Mouse (Mus musculus) megakaryocyte, adult 5-6 weeks (primary cell): ENCODE measurements around the gene Orai2. TPM values are rescaled to one million over a fixed set of nuclear protein-coding genes. Genes with fewer than 3 reads are reported as not detected.
"Not testable (repeated sequence)": the region's sequence is repeated elsewhere in the genome, so short reads cannot be mapped to it uniquely, and the experiment has no call there.

Experiments used
- ATAC-seq: 2 replicates; pipeline ENCODE4 v1.8.0; 2016; ENCODE audit warnings: mild to moderate bottlenecking, inconsistent platforms; ENCODE audit not compliant: poor library complexity, severe bottlenecking
- total RNA-seq, 2 experiments: library from RNA; stranded (forward) in 1 of 2; stranded (reverse) in 1 of 2; fragments of 153-499, 151-499 nt in 1 of 2; fragments of 221-1000, 200-1000 nt in 1 of 2; gene quantifications; 2 replicates each; pipeline versions ENCODE4 v1.2.3 to v1.2.4; 2015 to 2017

Orai2 gene
- total RNA-seq, 2 experiments from 2014 or later = 26.1 to 42.8 TPM

DNA sequence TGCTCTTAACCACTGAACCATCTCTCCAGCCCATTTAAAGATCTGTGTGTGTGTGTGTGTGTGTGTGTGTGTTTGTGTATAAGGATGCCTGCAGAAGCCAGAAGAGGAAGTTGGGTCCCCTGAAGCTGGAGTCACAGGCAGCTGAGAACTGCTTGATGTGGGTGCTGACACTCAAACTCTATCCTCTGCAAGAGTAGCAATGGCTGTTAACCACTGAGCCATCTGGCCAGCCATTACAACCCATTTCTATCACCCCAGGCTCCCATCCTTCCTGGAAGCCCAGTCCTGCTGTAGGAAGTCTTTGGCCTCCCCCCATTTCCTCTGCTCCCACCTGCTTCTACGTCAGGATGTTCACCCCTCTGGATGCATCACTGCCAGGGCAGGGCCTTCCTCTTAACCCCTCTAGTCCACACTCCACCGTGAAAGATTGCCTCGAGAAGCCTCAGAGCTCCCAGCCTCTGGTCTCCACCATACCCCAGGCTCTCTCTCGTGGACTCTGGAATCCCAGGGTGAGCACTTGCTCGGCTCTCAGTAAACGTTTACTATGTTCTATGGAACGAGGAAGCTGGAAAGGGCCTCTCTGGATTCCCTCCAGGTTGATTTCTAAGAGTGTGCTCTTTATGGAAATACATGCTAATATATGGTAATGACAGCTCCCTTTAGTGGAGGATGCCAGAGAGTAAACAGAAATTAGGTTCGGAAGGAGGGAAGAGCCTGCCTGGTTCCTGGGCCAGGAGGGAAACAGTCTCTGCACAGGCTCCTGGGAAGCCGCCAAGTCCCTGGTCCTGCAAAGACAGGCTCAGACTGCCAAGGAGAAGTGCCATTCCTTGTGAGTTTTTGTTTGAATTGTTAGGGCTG, 3.3 kb upstream of the Orai2 start:
- ATAC-seq = no peak

GRCm38 (mm10) chr5:136172939-136173338, 2.4 kb upstream of the Orai2 start:
- no peak for ATAC-seq

- peak; percentile 71 for ATAC-seq
Observed at GRCm38 (mm10) chr5:136171363-136172341, 1.1 kb upstream of the Orai2 start.

GRCm38 (mm10) chr5:136169626-136170511, 644 bp downstream of the Orai2 start:
- peak; percentile 43 for ATAC-seq

GRCm38 (mm10) chr5:136168071-136168470, 2.4 kb downstream of the Orai2 start:
- ATAC-seq = no peak

DNA sequence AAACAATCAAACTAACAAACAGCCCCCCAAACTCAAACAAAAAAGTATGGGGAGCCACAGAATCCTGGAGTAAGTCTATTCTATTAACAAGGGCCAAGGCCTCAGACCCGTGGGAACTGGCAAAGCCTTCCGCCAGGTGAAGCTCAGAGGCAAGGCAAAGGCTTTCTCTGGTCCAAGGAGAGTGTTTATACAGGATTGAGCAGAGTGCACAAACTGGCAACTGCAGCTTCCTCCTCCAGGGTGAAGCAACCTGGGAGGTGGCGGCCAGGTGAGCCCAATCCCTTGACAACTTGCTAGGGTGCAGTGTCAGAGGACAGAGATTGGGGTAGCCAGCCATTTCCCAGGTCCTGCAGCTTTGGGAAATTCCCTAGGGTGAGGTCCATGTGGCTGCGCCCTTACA, 3.2 kb downstream of the Orai2 start:
- no peak for ATAC-seq

- ATAC-seq = no peak
Observed at GRCm38 (mm10) chr5:136165246-136165645, 5.3 kb downstream of the Orai2 start.

DNA sequence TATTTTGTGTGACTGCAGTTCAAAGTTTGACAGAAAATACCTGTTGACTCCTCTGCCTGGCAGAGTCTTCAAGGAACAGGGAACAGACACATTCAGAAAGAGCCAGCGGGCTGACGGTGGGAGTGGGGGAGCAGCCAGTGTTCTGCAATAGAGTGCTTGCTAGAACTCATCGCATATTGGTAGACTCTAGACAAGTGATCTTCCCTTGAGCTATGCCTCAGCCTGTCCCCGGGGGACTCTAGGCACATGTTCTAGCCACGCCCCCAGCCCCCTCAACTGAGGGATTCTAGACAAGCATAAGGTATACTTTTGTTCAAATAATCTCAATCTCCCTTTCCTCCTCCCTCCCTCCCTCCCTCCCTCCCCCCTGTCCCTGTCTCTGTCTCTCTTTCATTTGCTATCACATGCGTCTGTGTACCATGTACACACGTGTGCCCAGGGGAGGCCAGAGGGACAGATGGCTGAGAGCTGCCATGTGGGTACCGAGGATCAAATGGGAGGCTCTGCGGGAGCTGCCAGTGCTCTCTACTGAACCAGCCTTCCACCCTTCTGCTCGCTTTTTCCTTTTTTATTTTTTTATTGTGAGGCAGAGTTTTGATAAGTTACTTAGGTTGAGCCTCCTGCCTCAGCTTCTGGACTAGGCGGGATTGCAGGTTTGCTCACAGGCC, 6.6 kb downstream of the Orai2 start:
- ATAC-seq = no peak

- ATAC-seq = not testable (repeated sequence)
Observed at GRCm38 (mm10) chr5:136160084-136160483, 10.4 kb downstream of the Orai2 start.

- no peak for ATAC-seq
Observed at GRCm38 (mm10) chr5:136155399-136155798, 15.1 kb downstream of the Orai2 start.

DNA sequence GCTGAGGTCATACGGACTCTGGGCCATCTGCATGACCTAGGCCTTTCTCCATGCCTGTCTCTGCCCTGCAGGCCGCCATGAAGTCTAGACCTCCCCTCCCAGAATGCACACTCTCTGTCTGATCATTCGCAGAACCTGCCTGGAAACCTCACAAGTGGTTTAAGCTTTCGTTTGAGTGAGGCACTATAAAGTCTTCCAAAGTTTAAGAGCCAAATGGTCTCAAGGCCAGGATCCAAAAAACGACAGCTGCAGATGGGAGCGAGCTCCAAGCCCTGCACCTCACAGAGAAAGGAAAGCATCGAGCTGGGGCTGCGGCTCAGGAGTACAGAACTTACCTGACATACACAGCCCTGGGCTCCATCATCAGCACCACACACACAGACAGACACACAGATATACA, 18.1 kb downstream of the Orai2 start:
- no peak for ATAC-seq

- peak; percentile 90 for ATAC-seq
Observed at GRCm38 (mm10) chr5:136149134-136149576, 21.4 kb downstream of the Orai2 start.

DNA sequence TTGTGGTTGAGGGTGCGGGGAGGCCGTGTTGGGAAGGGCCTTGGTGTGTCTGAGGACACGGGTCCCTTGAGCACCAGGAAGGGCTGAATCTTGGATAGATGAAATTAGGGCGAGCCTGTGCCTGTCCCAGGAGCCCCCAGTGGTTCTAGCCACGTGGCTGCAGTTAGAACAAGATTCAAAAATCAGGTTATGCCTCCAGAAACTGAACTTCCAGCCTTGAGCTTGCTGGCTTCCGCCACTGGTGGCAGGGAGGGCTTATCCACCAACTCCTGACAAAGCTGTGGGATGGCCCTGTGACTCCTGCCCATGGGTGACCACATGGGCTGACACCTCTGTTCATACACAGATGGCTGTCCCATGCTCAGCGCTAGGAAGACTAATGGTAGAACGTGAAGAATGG, 22.8 kb downstream of the Orai2 start:
- ATAC-seq = no peak

DNA sequence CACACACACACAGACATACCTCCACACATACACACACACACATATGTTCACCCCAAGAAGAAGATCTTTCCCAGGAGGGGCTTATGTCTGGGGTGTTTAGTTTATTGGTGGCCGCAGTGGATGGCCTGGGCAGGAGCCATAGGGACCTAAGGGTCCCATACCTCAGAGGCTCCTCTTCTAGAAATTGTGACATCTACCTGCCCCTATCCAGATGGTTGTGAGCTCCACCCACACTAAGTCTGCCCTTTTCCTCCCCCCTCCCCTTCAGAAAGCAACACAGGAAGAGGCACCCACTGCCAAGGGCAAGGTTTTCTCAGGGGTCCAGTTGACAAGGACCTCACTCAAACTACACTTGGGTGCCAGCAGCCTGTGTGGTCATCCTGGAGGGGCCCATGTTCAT, 23.6 kb downstream of the Orai2 start:
- ATAC-seq = no peak

DNA sequence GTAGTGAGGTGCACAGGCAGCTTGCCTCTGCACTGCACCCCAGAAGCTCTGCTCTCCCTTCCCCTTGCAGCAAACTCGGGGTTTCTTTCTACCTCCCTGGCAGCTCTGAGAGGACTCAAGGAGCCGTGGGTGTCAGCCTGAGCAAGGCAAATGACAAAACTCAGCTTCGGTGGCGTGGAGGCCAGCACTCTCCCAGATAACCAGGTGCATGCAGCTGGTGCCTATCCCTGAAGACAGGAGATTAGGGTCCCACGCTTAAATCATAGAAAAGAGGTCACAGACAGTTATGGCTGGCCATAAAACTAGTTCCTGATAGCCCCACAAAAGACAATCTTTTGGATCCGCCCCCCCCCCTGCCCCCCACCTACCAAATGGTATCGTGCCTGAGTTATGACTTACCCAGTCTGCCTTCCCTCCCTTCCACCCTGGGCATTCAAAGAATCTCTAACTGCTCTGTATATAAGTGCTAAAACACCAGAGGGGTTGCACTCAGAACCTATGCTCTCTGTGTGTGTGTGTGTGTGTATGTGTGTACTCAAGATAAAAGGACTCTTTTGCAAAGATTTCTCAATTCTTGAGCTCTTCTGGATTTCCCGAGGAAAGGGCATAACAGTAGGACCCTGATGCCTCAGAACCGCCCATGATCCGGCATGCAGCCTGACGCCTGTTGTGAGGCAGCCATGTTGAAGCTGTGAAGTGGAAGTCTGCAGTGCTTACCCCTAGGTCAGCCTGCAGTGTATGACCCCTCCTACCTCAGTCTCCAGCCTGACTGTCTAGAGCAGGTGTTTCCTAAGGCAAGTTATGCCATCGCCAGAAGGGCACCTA, 25.7 kb downstream of the Orai2 start:
- no peak for ATAC-seq

DNA sequence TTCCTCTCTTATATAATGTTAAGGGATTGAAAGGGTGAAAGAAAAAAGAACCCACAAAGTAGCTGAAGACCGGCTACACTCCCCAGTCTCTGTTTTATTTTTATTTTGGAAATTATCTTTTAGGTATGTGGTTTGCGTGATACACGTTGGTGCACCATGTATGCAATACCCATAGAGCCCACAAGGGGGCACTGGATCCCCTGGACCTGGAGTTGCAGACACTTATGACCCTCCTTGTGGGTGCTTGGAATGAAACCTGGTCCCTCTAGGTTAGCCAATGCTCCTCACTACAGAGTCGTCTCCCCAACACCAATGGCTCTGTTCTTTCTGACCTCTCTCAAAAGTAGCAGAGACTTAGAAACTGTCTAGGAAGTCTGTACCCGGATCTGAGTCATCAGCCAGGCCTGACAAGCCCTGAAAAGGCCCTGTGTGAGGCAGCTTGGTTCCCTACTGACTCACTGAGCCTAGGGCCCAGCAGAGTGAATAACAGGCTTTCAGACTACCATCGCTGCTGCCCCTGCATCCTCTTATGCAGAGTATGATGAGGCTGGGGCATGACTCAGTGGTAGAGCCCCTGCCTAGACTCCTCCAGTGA, 27.3 kb downstream of the Orai2 start:
- no peak for ATAC-seq

- ATAC-seq = no peak
Observed at GRCm38 (mm10) chr5:136142746-136143145, 27.8 kb downstream of the Orai2 start.

- ATAC-seq = peak; percentile 62
Observed at GRCm38 (mm10) chr5:136140057-136140482, 30.4 kb downstream of the Orai2 start.

DNA sequence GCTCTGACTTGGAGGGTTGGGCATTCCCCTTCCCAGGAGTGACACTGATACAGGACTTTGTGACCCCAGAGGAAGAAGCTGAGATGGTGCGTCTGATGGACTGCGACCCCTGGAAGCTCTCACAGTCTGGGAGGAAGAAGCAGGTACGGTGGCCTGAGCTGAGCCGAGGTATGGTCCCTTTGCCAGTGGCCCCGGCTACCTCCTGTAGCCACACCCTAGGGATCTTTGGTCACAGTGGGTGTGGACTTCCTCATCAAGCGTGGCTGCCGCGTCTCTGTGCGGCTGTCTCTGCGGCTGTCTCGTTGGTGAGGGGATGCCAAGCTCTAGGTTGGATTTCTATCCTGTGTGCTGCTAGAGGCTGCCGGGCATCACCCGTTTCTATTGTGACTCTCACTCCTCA, 31.1 kb downstream of the Orai2 start:
- peak; percentile 63 for ATAC-seq
